Mouse (Mus musculus) small intestine, adult 2 months (tissue): ENCODE measurements around the gene Ankrd22. TPM values are rescaled to one million over a fixed set of nuclear protein-coding genes. Genes with fewer than 3 reads are reported as not detected.
A peak's percentile ranks its signal among the peaks of the same experiment; 100 is the strongest.

Experiments
- H3K27ac ChIP-seq: fragments of 200-500 bp; 2 replicates; pipeline ENCODE4 v1.5.1; 2012; ENCODE audit warnings: low read depth, low read length, control low read depth, inconsistent platforms; ENCODE audit not compliant: insufficient read depth
- H3K27me3 ChIP-seq: fragments of 200-500 bp; 2 replicates; pipeline ENCODE4 v1.6.1; 2012; ENCODE audit warnings: mild to moderate bottlenecking, moderate library complexity, low read length, inconsistent platforms; ENCODE audit not compliant: control insufficient read depth, insufficient read depth
- H3K36me3 ChIP-seq: fragments of 200-500 bp; 2 replicates; pipeline ENCODE4 v1.6.1; 2012; ENCODE audit warnings: mild to moderate bottlenecking, low read length, control low read depth, inconsistent platforms; ENCODE audit not compliant: control insufficient read depth, insufficient read depth
- H3K4me1 ChIP-seq: fragments of 200-500 bp; 2 replicates; pipeline ENCODE4 v1.6.1; 2012; ENCODE audit warnings: low read length, inconsistent platforms, mixed read lengths; ENCODE audit not compliant: control insufficient read depth, insufficient read depth, insufficient read length
- H3K4me3 ChIP-seq: fragments of 200-500 bp; 2 replicates; pipeline ENCODE4 v1.5.1; 2012; ENCODE audit warnings: low read depth, mild to moderate bottlenecking, control low read depth, inconsistent platforms, low read length, moderate library complexity
- CTCF ChIP-seq: fragments of 200-500 bp; IDR thresholded peaks from 2 replicates; pipeline ENCODE4 v1.5.1; 2012; ENCODE audit warnings: low read depth, mild to moderate bottlenecking, control low read depth, inconsistent platforms, low read length, moderate library complexity, mixed read lengths; ENCODE audit not compliant: insufficient replicate concordance, insufficient read length; ENCODE audit errors: extremely low read depth
- POLR2A ChIP-seq: fragments of 200-500 bp; IDR thresholded peaks from 2 replicates; pipeline ENCODE4 v1.6.1; 2012; ENCODE audit warnings: low read depth, mild to moderate bottlenecking, control low read depth, inconsistent platforms, low read length, moderate library complexity
- WGBS: fragments of 180-500 bp; shearing (Covaris S2); methylation state at CpG from one replicate; pipeline ENCODE4 v1.1.7; 2018; 5-methylcytosine and 5-hydroxymethylcytosine counted together
- polyA plus RNA-seq: library from polyadenylated mRNA; depleted of rRNA; stranded (reverse); fragments of >200 nt; gene quantifications from 2 replicates; pipeline ENCODE4 v1.2.3, GENCODE M21; 2012

Ankrd22 gene
- polyA plus RNA-seq, 1 experiment: not detected

- Histone ChIP-seq H3K27ac (no peak overlapping the region), H3K4me3 (peak overlapping the region; percentile 42; the same call in 1 of the 2 replicates), H3K4me1 (peaks cover 2% of the 10 kb centered on the region; the same call in 1 of the 2 replicates)
Observed at GRCm38 (mm10) chr19:34193683-34194082, 27.8 kb upstream of the Ankrd22 start.

DNA sequence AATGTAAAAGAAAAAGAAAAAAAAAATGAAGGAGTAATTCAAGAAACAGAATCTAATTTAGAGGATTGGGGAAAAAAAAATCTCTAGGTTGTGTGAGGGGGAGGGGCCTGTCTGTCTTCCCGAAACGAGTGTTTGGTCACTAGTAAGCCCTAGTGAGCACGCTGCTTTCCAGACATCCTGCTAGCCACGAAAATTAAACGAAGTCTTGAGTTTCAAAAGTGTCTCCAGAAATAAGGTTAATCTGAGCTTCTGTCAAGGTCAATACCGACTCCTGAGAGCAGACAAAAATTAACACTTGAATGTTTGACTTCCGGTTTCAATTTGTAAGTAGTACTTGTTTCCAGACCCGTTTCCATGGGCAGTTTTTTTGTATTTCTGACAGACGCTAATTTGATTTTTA lies 27.3 kb upstream of the Ankrd22 start:
- WGBS: under 1% methylated on average over 9 of the region's 9 CpGs

More at GRCm38 (mm10) chr19:34193683-34194082, 27.8 kb upstream of the Ankrd22 start:
- TF ChIP-seq CTCF (no peak), POLR2A (no peak)
- no peaks in the 10 kb centered on the region for H3K27me3 ChIP-seq
- no peaks in the 10 kb centered on the region for H3K36me3 ChIP-seq
- WGBS: 45% methylated on average over 9 of the region's 9 CpGs

DNA sequence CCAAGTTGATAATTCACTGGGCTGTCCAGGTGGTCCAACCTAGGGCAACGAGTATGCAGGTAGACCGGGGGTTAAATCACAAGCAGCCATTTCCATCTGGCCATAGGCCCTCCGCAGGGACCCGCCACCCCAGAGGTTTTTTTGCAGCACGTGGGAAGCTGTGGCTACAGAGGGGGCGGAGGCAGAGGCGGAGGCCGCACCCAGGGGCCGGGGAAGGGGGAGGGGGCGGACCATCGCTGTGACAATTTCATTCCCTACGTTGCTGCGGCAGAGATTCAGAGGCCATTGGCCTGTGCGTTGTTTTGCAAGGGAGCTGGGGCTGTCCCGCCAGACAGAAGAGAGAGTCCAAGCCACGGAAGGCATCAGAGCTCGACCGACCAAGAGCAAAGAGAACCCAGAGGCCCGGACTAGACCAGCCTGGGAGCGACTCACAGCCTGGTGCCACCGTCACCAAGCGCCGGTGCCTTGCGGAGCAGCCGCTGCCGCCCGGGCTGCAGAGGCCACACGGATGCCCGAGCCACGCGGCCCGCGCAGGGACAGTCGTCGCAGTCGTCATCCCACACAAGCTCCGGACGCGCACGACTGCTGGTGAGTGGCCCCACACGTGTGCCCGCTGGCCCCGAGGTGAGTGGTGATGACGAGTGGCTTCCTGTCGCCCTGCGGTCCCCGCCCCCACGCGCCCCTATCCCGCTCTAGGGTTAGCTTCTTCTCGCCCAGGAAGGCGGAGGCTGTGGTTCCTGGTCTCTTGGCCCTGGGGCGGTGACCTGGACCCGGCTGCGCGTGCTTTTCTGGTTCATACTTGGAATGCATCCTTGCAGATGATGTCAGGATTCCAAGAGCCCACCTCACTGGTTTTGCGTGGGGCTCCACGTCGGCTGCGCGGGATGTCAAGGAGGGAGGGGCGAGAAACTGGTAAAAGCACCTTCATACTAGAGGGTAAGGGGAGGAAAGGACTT lies 26.4 kb upstream of the Ankrd22 start, which contains the start of gene Stambpl1:
Gene Stambpl1, plus strand, starts transcription at position 222 of the 956 bp plus-strand sequence.
- TF ChIP-seq CTCF (no peak), POLR2A (peak; percentile 44; the same call in 1 of the 2 replicates)
- WGBS: 1% methylated on average over 62 of the region's 62 CpGs
- no peaks in the 10 kb centered on the region for H3K36me3 ChIP-seq
- peak within 1 kb of the TSS; percentile 95 for H3K4me3 ChIP-seq
- peak within 1 kb of the TSS; percentile 61 for H3K27ac ChIP-seq
- peaks cover 2% of the 10 kb centered on the region; the same call in 1 of the 2 replicates for H3K4me1 ChIP-seq
- no peaks in the 10 kb centered on the region for H3K27me3 ChIP-seq

More for the DNA sequence above, 27.3 kb upstream of the Ankrd22 start:
- peaks cover 2% of the 10 kb centered on the region; the same call in 1 of the 2 replicates for H3K4me1 ChIP-seq
- TF ChIP-seq CTCF: no peak
- no peak for TF ChIP-seq POLR2A
- H3K27ac ChIP-seq: peak overlapping the region; percentile 39
- H3K27me3 ChIP-seq: no peaks in the 10 kb centered on the region
- H3K36me3 ChIP-seq: no peaks in the 10 kb centered on the region
- peak overlapping the region; percentile 43; the same call in 1 of the 2 replicates for H3K4me3 ChIP-seq

DNA sequence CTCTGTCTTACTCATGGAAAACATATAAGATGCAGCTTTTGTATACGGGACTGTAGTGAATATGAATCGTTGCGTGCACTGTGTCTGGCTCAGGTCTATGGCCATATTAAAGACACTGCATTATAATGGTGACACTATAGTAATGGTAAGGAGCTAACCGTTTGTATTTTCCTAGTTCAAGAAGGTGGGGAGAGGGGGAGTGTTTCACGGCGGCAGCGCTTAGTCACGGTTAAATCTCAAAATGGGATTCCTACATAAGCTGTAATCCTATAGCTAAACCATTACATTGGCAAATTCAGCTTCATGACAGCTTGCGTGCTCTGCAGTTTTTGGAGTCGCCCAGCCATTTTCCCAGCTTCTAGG lies 25.8 kb upstream of the Ankrd22 start:
- H3K27ac ChIP-seq: no peak overlapping the region
- 45% methylated on average over 10 of the region's 10 CpGs for WGBS
- H3K36me3 ChIP-seq: no peaks in the 10 kb centered on the region
- H3K27me3 ChIP-seq: no peaks in the 10 kb centered on the region
- TF ChIP-seq POLR2A: no peak
- TF ChIP-seq CTCF: no peak
- H3K4me3 ChIP-seq: peak overlapping the region; percentile 95
- peaks cover 2% of the 10 kb centered on the region; the same call in 1 of the 2 replicates for H3K4me1 ChIP-seq

GRCm38 (mm10) chr19:34186845-34187244 lies 21.0 kb upstream of the Ankrd22 start:
- no peaks in the 10 kb centered on the region for H3K27me3 ChIP-seq
- H3K4me3 ChIP-seq: no peak overlapping the region
- 91% methylated on average over 4 of the region's 4 CpGs for WGBS
- no peaks in the 10 kb centered on the region for H3K36me3 ChIP-seq
- no peak for TF ChIP-seq POLR2A
- TF ChIP-seq CTCF: no peak
- no peak overlapping the region for H3K27ac ChIP-seq
- peaks cover under 1% of the 10 kb centered on the region; the same call in 1 of the 2 replicates for H3K4me1 ChIP-seq

GRCm38 (mm10) chr19:34182490-34182889 lies 16.6 kb upstream of the Ankrd22 start:
- Histone ChIP-seq H3K36me3 (no peaks in the 10 kb centered on the region), H3K27ac (no peak overlapping the region), H3K4me3 (no peak overlapping the region), H3K4me1 (no peaks in the 10 kb centered on the region), H3K27me3 (no peaks in the 10 kb centered on the region)
- WGBS: 72% methylated on average over 5 of the region's 5 CpGs
- no peak for TF ChIP-seq POLR2A
- TF ChIP-seq CTCF: no peak

GRCm38 (mm10) chr19:34181234-34181633 lies 15.4 kb upstream of the Ankrd22 start:
- H3K27ac ChIP-seq: no peak overlapping the region
- H3K4me3 ChIP-seq: no peak overlapping the region
- H3K27me3 ChIP-seq: no peaks in the 10 kb centered on the region
- H3K4me1 ChIP-seq: no peaks in the 10 kb centered on the region
- H3K36me3 ChIP-seq: no peaks in the 10 kb centered on the region
- TF ChIP-seq CTCF (no peak), POLR2A (no peak)
- 86% methylated on average over 3 of the region's 3 CpGs for WGBS
